Mouse (Mus musculus): Measurements from ENCODE around the gene Fbf1. TPM values are rescaled to one million over a fixed set of nuclear protein-coding genes. Genes with fewer than 3 reads are reported as not detected.

The Fbf1 gene
- total RNA-seq, 2 experiments from 2014 or later: 85.5 to 87.1 TPM

Other genes starting within 250 kb of the Fbf1 start
- gene Sap30bp, start 234.9 kb downstream of the Fbf1 start, total RNA-seq (2021): 10 to 100 TPM; 46.7 to 50.1 TPM
- 10 to 100 TPM; 27.1 to 29.4 TPM for gene Recql5, start 234.7 kb downstream of the Fbf1 start, total RNA-seq (2021)
- 1 to 10 TPM; 5.1 to 5.7 TPM for gene Itgb4, start 193.5 kb downstream of the Fbf1 start, total RNA-seq (2021)
- gene Galk1, start 155.4 kb downstream of the Fbf1 start, total RNA-seq (2021): 10 to 100 TPM; 13.3 to 13.9 TPM
- gene H3f3b, start 140.2 kb downstream of the Fbf1 start, total RNA-seq (2021): 100 to 1,000 TPM; 247 to 254 TPM
- gene Unk, start 137.8 kb downstream of the Fbf1 start, total RNA-seq (2021): 10 to 100 TPM; 22.7 to 24.6 TPM
- 1 to 10 TPM; 1.5 to 2.0 TPM for gene Unc13d, start 90.2 kb downstream of the Fbf1 start, total RNA-seq (2021)
- gene Wbp2, start 81.2 kb downstream of the Fbf1 start, total RNA-seq (2021): 100 to 1,000 TPM; 387 to 414 TPM
- 1 to 10 TPM; 5.2 to 8.0 TPM for gene Trim47, start 41.0 kb downstream of the Fbf1 start, total RNA-seq (2021)
- gene Trim65, start 37.0 kb downstream of the Fbf1 start, total RNA-seq (2021): 1 to 10 TPM; 7.6 to 9.1 TPM
- gene Mrpl38, start 29.3 kb downstream of the Fbf1 start, total RNA-seq (2021): 10 to 100 TPM; 59.4 to 66.8 TPM
- gene Ten1, start 30.7 kb upstream of the Fbf1 start, total RNA-seq (2021): 10 to 100 TPM; 37.2 to 40.0 TPM
- 100 to 1,000 TPM; 112 to 119 TPM for gene Acox1, start 30.9 kb upstream of the Fbf1 start, total RNA-seq (2021)
- gene Evpl, start 69.9 kb upstream of the Fbf1 start, total RNA-seq (2021): 1 to 10 TPM; 1.4 to 1.5 TPM
- 10 to 100 TPM; 70.5 to 75.4 TPM for gene Srp68, start 106.1 kb upstream of the Fbf1 start, total RNA-seq (2021)
- gene Galr2, start 112.8 kb upstream of the Fbf1 start, total RNA-seq (2021): not detected
- gene Exoc7, start 139.1 kb upstream of the Fbf1 start, total RNA-seq (2021): 10 to 100 TPM; 89.8 to 98.5 TPM
- gene Foxj1, start 167.2 kb upstream of the Fbf1 start, total RNA-seq (2021): 1 to 10 TPM; 4.2 to 4.4 TPM
- gene Rnf157, start 244.9 kb upstream of the Fbf1 start, total RNA-seq (2021): 100 to 1,000 TPM; 256 to 285 TPM

Measured in left cerebral cortex, adult 2 months (tissue).